Mouse (Mus musculus) adrenal gland, adult 2 months (tissue): Measurements from ENCODE around the gene Bcr. TPM values are rescaled to one million over a fixed set of nuclear protein-coding genes. Genes with fewer than 3 reads are reported as not detected.

Source experiments
- DNase-seq: peaks from one replicate; pipeline ENCODE4 v3.0.0; 2021
- polyA plus RNA-seq: library from polyadenylated mRNA; depleted of rRNA; stranded (reverse); fragments of >200 nt; gene quantifications from 2 replicates; pipeline ENCODE4 v1.2.3, GENCODE M21; 2012
- total RNA-seq, 2 experiments: library from RNA; stranded (reverse); gene quantifications; 2 replicates each; pipeline ENCODE4 v1.2.3; 2021

Bcr gene
- total and polyA plus RNA-seq, 3 experiments: 20.1 to 43.2 (median 40.2) TPM

- DNase-seq: peak; percentile 75
These were observed 121.9 kb downstream of the Bcr start for GRCm38 (mm10) chr10:75182151-75182774.

DNA sequence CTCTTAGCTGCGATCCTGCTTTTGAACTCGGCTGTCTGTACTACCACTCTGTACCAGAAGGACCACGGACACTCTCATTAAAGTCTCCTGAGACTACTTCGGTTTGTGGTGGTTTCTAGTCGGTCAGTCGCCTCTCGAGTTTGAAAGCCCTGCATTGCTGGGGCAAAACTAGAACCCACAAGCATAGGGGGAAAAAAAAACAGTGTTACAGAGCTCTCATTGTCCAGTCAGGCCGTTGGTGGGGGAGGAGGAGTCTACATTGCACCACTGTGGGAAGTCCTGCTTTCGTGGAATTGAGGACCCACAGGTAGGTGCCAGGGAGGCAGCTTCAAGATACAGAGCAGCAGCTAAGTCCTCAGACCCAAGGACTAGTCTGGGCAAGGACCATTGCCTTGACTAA is 124.4 kb downstream of the Bcr start:
- no peak for DNase-seq

DNA sequence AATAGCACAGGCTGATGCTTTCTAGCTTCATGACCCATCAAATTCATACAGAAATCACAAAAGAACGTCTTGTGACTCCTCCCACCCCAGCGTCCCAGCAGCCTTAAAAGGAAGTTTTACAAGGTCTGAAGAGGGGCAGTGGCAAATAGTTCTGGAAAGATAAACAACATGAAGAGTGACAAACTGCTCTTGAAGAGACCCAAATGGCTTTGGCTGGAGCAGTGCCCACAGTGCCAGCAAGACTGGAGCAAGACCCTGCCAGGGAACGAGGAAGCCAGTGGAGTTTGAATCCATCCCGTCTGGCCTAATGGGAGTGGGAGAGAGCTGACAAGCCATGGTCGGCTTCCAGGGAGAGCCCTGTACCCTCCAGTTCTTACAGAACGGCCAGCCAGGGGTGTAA is 126.2 kb downstream of the Bcr start:
- no peak for DNase-seq

- DNase-seq: no peak
These were observed 127.1 kb downstream of the Bcr start for GRCm38 (mm10) chr10:75187366-75188056.

DNA sequence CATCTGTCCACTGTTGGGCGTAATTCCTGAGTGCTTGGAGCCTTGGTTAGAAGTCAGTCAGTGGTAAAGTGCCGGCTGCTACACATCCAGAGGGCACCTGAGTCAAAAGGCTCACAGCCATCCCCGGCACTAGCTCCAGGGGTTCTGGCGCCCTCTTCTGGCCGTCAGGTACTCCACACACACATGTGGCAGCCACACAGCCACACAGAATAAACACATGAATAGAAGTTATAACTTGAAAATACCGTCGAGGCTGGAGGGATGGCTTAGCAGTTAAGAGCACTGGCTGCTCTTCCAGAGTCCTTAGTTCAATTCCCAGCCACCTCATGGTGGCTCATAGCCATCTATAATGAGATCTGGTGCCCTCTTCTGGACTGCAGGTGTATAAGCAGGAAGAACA is 131.3 kb downstream of the Bcr start:
- DNase-seq: no peak

- no peak for DNase-seq
These were observed 137.4 kb downstream of the Bcr start for GRCm38 (mm10) chr10:75197817-75198216.

DNA sequence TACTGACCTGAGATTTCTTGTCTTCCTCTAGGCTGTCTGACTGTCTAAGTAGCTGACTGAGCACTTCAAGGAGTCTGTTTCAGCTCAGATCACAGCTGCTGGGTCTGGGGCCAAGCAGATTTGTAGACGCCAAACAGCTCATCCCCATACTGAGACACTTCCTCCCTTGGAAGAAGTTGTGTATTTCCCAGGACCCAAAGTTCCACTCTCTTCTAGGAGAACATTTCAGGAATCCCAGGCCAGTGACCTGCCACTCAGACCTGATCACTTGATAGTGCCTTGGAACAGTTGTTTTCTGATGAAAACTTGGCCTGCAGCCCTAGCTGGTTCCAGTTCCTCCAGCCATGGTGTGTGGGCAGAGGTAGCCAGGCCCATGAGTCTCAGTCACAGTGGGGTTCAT is 140.3 kb downstream of the Bcr start:
- DNase-seq: no peak

- DNase-seq: no peak
These were observed 145.8 kb downstream of the Bcr start for GRCm38 (mm10) chr10:75206192-75206591.

- DNase-seq: no peak
These were observed 150.4 kb downstream of the Bcr start for GRCm38 (mm10) chr10:75210841-75211240.

DNA sequence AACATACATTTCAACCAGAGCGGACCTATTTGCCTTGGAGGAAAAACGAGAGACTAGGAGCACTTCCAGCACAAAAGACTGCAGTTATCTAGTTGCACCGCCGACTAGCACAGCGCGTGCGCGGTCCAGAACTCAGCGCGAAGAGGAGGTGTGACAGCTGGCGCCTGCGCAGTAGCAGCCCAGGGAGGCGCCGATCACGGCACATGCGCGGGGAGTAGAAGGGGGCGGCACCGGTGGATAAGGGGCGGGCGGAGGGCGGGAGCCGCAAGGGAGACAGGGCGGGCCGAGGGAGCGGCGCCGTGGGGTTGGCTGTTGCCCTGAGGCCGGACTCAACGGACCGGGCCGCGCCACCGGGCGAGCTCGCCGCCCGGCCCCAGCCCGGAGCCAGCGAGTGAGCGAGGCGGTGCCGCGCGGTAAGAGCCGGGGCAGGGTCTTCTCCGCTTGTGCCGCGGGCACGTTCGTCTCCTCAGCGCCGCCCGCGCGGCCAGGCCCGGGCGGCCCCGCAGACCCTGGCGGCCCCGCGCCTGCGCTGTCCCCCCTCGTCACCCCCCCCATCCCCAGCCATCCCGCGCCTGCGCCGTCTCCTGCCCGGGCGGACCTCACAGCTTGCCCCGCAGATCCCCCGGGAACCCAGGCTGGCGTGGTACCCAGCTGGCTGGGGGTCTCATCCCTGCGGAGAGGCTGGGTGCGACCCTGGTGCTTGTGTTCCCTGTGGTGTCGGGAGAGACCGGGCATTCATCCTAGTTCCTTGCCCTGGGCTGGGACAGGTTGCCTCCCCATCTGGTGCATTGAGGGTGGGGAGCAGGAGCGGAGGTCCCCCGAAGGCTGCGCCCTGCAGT is 151.6 kb downstream of the Bcr start, which contains the start of gene Specc1l:
Specc1l (plus strand) TSS at position 267 of the 839 bp plus-strand sequence.
- peak; percentile 98 for DNase-seq

GRCm38 (mm10) chr10:75212981-75213380 is 152.6 kb downstream of the Bcr start:
- DNase-seq: no peak

GRCm38 (mm10) chr10:75220722-75221121 is 160.3 kb downstream of the Bcr start:
- DNase-seq: no peak

DNA sequence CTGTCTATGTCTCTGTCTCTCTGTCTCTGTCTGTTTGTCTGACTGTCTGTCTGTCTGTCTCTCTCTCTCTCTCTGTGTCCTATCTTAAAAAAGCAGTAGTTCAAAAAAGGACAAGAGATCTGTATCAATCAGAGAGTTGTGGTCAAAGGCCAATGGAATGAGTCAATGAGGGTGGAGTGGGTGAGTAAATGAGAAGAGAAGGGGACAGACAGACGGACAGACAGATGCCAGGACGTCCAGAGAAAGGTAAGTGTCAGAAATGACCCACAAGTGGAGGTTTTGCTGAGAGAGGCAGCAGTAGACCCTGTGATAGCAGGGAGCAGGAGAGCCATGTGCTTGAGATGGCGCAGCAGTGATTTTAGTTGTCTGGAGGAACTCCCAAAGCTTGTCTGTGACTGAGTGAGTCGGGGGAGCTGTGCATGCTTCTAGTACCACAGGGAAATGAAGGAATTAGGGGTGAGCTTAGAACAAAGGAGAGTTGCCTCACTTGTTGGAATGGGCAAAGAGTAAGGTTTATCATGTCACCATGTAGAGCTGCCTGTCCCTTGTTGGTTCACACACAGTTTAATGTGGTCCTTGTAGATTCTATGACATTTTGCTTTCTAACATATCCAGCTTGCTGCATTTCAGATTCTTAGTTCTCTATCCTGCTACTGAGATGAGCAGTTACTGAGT is 161.7 kb downstream of the Bcr start:
- DNase-seq: no peak

DNA sequence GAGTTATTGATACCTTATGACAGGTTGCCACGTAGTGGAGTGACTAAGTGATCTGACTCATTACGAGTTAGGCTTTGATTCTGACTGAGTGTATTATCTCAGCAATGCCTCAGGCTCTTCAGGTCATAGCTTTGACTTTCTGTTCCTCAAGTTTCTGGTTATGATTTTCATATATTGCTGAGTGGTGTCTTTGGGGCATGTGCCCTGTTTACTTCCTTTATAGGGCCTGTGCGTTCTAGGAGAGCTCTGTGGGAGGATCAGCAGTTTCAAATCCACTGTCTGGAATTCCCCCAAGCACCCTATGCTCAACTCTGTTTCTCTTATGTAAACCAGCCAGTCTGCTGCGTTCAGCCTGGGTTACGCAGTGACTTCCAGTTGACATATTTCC is 162.2 kb downstream of the Bcr start:
- DNase-seq: peak; percentile 71

DNA sequence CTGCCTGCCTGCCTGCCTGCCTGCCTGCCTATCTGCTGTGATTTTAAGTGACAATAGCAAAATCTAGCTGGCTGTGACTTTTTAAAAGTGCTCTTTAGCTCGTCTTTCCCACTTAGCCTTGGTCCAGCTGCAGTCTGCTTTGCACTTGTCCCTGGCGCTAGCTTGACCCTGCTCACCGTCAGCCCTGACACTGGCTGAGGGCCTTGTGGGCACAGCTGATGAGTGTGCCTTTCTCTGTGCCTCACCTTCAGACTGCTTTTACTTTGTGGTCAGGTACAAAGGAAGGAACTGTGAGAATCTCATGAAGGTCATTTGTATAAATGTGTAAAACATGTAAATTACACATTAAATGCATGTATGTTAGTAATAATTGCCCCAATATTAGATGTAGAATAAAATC is 163.8 kb downstream of the Bcr start:
- DNase-seq: peak; percentile 65

- no peak for DNase-seq
These were observed 164.2 kb downstream of the Bcr start for GRCm38 (mm10) chr10:75224630-75225029.

GRCm38 (mm10) chr10:75227381-75227780 is 167.0 kb downstream of the Bcr start:
- DNase-seq: no peak

GRCm38 (mm10) chr10:75230572-75230971 is 170.2 kb downstream of the Bcr start:
- no peak for DNase-seq

DNA sequence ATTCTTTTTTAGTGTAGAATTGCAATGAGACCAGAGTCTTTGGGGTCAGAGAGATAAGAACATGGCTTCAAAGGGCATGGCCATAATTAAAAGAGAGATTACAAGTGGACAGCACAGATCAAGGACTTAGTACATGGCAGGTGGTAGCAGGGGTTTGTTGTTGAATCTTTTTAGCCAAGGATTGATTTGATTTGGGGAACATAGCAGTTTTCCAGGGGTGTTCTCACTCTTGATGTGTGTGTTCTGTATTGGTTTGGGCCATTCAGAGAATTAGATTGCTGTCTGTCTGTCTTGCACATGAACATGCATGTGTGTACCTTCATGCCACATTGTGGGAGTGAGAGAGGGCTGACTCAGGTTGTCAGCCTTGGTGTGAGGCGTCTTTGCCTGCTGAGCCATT is 171.5 kb downstream of the Bcr start:
- DNase-seq: no peak

DNA sequence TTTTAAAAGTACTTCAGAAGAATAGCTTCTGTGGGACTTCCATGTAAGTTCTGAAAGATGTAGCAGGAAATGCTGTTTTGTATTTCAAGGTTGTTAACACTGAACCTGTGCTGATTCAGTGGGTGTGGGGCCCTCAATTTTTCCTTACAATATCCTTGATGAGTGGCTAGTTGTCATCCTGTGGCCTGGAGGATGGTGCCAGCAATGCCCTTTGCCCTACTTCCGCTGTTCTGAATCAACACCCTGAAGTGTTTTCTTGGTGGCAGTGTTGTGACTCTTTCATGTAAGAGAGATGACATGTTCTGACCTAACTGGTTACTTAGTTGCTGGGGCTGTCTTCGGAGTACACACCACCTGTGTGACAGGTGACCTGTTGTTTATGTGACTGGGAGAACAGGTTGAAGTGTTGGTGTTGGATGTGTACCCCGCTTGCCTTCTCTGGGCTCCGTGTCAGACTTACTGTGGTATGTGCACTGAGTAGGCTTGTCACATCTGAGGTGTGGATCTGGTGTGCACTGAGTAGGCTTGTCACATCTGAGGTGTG is 172.3 kb downstream of the Bcr start:
- no peak for DNase-seq

DNA sequence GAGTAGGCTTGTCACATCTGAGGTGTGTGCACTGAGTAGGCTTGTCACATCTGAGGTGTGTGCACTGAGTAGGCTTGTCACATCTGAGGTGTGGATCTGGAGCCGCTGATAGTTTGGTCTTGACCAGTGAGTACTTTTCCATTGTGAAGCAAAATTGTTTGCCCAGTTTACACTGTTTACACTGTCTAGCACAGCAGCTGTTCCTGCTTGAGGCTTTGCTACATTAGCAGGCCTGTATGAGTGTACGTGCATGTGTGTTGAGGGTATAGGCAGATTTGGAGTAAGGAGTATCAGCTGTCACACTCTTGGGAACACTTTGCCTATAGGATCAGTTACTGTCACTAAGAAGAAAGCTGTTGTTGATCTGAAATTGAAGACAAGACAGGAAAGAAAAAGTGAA is 173.1 kb downstream of the Bcr start:
- no peak for DNase-seq
